ENCODE assay signal across 7 mouse cellular contexts in genomic region chr17:31305776-31306120, GRCm38 (mm10). TPM values are rescaled to one million over a fixed set of nuclear protein-coding genes. Genes with fewer than 3 reads are reported as not detected.
DNase-seq lines count a peak whose midpoint lies in the region; ATAC-seq and TF ChIP-seq lines count a peak whose summit lies in the region.

No protein-coding gene starts in this region.

- H3K9me3 ChIP-seq in heart, embryonic 13.5 days, result no peaks in the 10 kb centered on the region
- no peaks in the 10 kb centered on the region for H3K9me3 ChIP-seq in E14TG2a.4 (ENCODE audit: low read length)
- H3K9me3 ChIP-seq in intestine, embryonic 16.5 days (ENCODE audit: control insufficient read depth, low read length), result no peaks in the 10 kb centered on the region
- H3K9me3 ChIP-seq in forebrain, embryonic 11.5 days (ENCODE audit: control insufficient read depth, low read length), result no peaks in the 10 kb centered on the region

- 41% methylated on average over 5 of the region's 5 CpGs for WGBS in heart, embryonic 13.5 days
- WGBS in intestine, embryonic 16.5 days, result 48% methylated on average over 5 of the region's 5 CpGs
- WGBS in small intestine, adult 2 months, result 22% methylated on average over 5 of the region's 5 CpGs
- 65% methylated on average over 5 of the region's 5 CpGs for WGBS in forebrain, embryonic 11.5 days

- no peak overlapping the region for H3K4me3 ChIP-seq in heart, embryonic 13.5 days
- H3K4me3 ChIP-seq in E14TG2a.4 (replicated peaks; ENCODE audit: low read length), result peak overlapping the region; percentile 45
- H3K4me3 ChIP-seq in intestine, embryonic 16.5 days (ENCODE audit: low read length), result no peak overlapping the region
- peak overlapping the region; percentile 13; the same call in 1 of the 2 replicates for H3K4me3 ChIP-seq in small intestine, adult 2 months (ENCODE audit: low read depth, low read length)
- no peak overlapping the region for H3K4me3 ChIP-seq in forebrain, embryonic 11.5 days (ENCODE audit: low read depth, low read length)

- DNase-seq in heart, postnatal 14 days, result no peak
- no peak for DNase-seq in T-cell, adult 2 months (ENCODE audit: low spot score)
- no peak for DNase-seq in forebrain, embryonic 11.5 days (ENCODE audit: low spot score)

- peaks cover 31% of the 10 kb centered on the region for H3K4me1 ChIP-seq in heart, embryonic 13.5 days
- H3K4me1 ChIP-seq in E14TG2a.4 (replicated peaks; ENCODE audit: low read depth, low read length), result peaks cover 98% of the 10 kb centered on the region
- H3K4me1 ChIP-seq in intestine, embryonic 16.5 days (ENCODE audit: control insufficient read depth, insufficient read depth, low read length), result peaks cover 23% of the 10 kb centered on the region
- peaks cover 32% of the 10 kb centered on the region for H3K4me1 ChIP-seq in small intestine, adult 2 months (ENCODE audit: control insufficient read depth, insufficient read depth, insufficient read length, low read length)
- no peaks in the 10 kb centered on the region for H3K4me1 ChIP-seq in forebrain, embryonic 11.5 days (replicated peaks; ENCODE audit: control insufficient read depth, insufficient read depth, low read length)

- H3K9ac ChIP-seq in heart, embryonic 13.5 days, result no peak overlapping the region
- no peak overlapping the region for H3K9ac ChIP-seq in intestine, embryonic 16.5 days (ENCODE audit: low read depth, low read length)
- no peak overlapping the region for H3K9ac ChIP-seq in forebrain, embryonic 11.5 days (ENCODE audit: low read length)

- ATAC-seq in heart, embryonic 13.5 days (ENCODE audit: extremely low read depth, insufficient number of reproducible peaks, low FRiP score, low TSS enrichment), result no peak
- ATAC-seq in intestine, embryonic 16.5 days, result no peak
- ATAC-seq in forebrain, embryonic 11.5 days (replicated peaks; ENCODE audit: low FRiP score), result no peak

- peak overlapping the region; percentile 59 for H3K27ac ChIP-seq in heart, embryonic 13.5 days (replicated peaks)
- H3K27ac ChIP-seq in intestine, embryonic 16.5 days (ENCODE audit: low read length), result peak overlapping the region; percentile 95
- H3K27ac ChIP-seq in small intestine, adult 2 months (ENCODE audit: insufficient read depth, low read depth, low read length), result peak overlapping the region; percentile 96
- H3K27ac ChIP-seq in forebrain, embryonic 11.5 days (ENCODE audit: low read depth, low read length), result no peak overlapping the region

- no peak for TF ChIP-seq POLR2A in small intestine, adult 2 months (IDR thresholded peaks at IDR 0.05; ENCODE audit: low read depth, low read length)

- no peak for TF ChIP-seq CTCF in E14TG2a.4 (conservative IDR thresholded peaks at IDR 0.05; ENCODE audit: low read length)
- TF ChIP-seq CTCF in small intestine, adult 2 months (IDR thresholded peaks at IDR 0.05; ENCODE audit: extremely low read depth, insufficient read length, insufficient replicate concordance, low read depth, low read length), result no peak

- no peaks in the 10 kb centered on the region for H3K27me3 ChIP-seq in heart, embryonic 13.5 days (replicated peaks)
- H3K27me3 ChIP-seq in E14TG2a.4 (ENCODE audit: insufficient read depth, low read length), result no peaks in the 10 kb centered on the region
- H3K27me3 ChIP-seq in intestine, embryonic 16.5 days (replicated peaks; ENCODE audit: control insufficient read depth, insufficient read depth, low read length), result no peaks in the 10 kb centered on the region
- no peaks in the 10 kb centered on the region for H3K27me3 ChIP-seq in small intestine, adult 2 months (ENCODE audit: control insufficient read depth, insufficient read depth, low read length)
- H3K27me3 ChIP-seq in forebrain, embryonic 11.5 days (ENCODE audit: control insufficient read depth, insufficient read depth, low read length), result no peaks in the 10 kb centered on the region

- intact Hi-C loops in heart, postnatal 14 days (cut with DNase I), result no loop called here

- H3K36me3 ChIP-seq in heart, embryonic 13.5 days, result no peaks in the 10 kb centered on the region
- peaks cover 37% of the 10 kb centered on the region for H3K36me3 ChIP-seq in E14TG2a.4 (ENCODE audit: insufficient read depth, low read length)
- H3K36me3 ChIP-seq in intestine, embryonic 16.5 days (ENCODE audit: control insufficient read depth, insufficient read depth, low read length), result no peaks in the 10 kb centered on the region; the same call in 1 of the 2 replicates
- H3K36me3 ChIP-seq in small intestine, adult 2 months (ENCODE audit: control insufficient read depth, insufficient read depth, low read length), result peaks cover 31% of the 10 kb centered on the region
- no peaks in the 10 kb centered on the region for H3K36me3 ChIP-seq in forebrain, embryonic 11.5 days (ENCODE audit: control insufficient read depth, insufficient read depth, low read length)

- no peak overlapping the region for H3K4me2 ChIP-seq in heart, embryonic 13.5 days
- no peak overlapping the region for H3K4me2 ChIP-seq in intestine, embryonic 16.5 days (ENCODE audit: low read depth, low read length)
- H3K4me2 ChIP-seq in forebrain, embryonic 11.5 days (ENCODE audit: low read depth, low read length, severe bottlenecking), result no peak overlapping the region

RNA-seq across cellular contexts. Expression of gene Slc37a1, which starts 19.2 kb away (rescaled TPM):
- 6.5 and 6.7 TPM in 2 replicates for polyA plus RNA-seq in heart, embryonic 13.5 days (2015; fragmentation: Nextera tagmentation; extraction: Ambion mirVana)
- 10 to 100 TPM; 11.7 to 12.3 TPM for total RNA-seq in heart, postnatal 14 days (2021)
- 21.1 and 21.5 TPM in 2 replicates for polyA plus RNA-seq in intestine, embryonic 16.5 days (2015; fragmentation: Nextera tagmentation; extraction: Ambion mirVana)
- 68.2 and 145 TPM in 2 replicates for polyA plus RNA-seq in small intestine, adult 2 months (2012; rRNA removed)
- polyA plus RNA-seq in forebrain, embryonic 11.5 days (2014; fragmentation: Nextera tagmentation; extraction: Ambion mirVana), result 5.8 and 6.0 TPM in 2 replicates

RNA-seq across cellular contexts. Expression of gene Rsph1, which starts 28.6 kb away (rescaled TPM):
- 1.4 and 1.6 TPM in 2 replicates for polyA plus RNA-seq in heart, embryonic 13.5 days (2015; fragmentation: Nextera tagmentation; extraction: Ambion mirVana)
- total RNA-seq in heart, postnatal 14 days (2021), result 1 to 10 TPM; 1.5 to 1.6 TPM
- polyA plus RNA-seq in intestine, embryonic 16.5 days (2015; fragmentation: Nextera tagmentation; extraction: Ambion mirVana), result 0.88 and 0.94 TPM in 2 replicates
- polyA plus RNA-seq in small intestine, adult 2 months (2012; rRNA removed), result 0.46 TPM in 1 of 2 replicates, not detected in the other
- polyA plus RNA-seq in forebrain, embryonic 11.5 days (2014; fragmentation: Nextera tagmentation; extraction: Ambion mirVana), result 2.1 and 2.6 TPM in 2 replicates

Comparison
In these comparisons a context has a peak if more than half of its experiments do, and no peak if none do; other contexts are left out.
1. H3K4me3 ChIP-seq: peak in E14TG2a.4 (single experiment) and small intestine, adult 2 months (single experiment); none in heart, embryonic 13.5 days (single experiment), intestine, embryonic 16.5 days (single experiment) and forebrain, embryonic 11.5 days (single experiment).